Mouse (Mus musculus): ENCODE data around the gene Snx32. TPM values are rescaled to one million over a fixed set of nuclear protein-coding genes. Genes with fewer than 3 reads are reported as not detected.

The Snx32 gene
- polyA plus RNA-seq, 1 experiment from 2014 or later = 8.7 TPM

- H3K4me3 ChIP-seq (ENCODE audit: low read depth, low read length) = peak within 1 kb of the TSS; percentile 80
- H3K9me3 ChIP-seq (replicated peaks; ENCODE audit: control insufficient read depth, low read length) = no peaks in the 10 kb centered on the region
- DNase-seq (ENCODE audit: low spot score) (no peak), ATAC-seq (replicated peaks; ENCODE audit: insufficient number of reproducible peaks, low FRiP score, low TSS enrichment, low read depth) (no peak)
- H3K9ac ChIP-seq (replicated peaks; ENCODE audit: low read length) = peak within 1 kb of the TSS; percentile 80
- H3K27me3 ChIP-seq (ENCODE audit: control insufficient read depth, insufficient read depth, low read length) = no peaks in the 10 kb centered on the region
- peak within 1 kb of the TSS; percentile 99 for H3K4me2 ChIP-seq (ENCODE audit: low read depth, low read length)
- H3K4me1 ChIP-seq (ENCODE audit: control insufficient read depth, insufficient read depth, low read length) = peaks cover 6% of the 10 kb centered on the region; the same call in 1 of the 2 replicates
- peak within 1 kb of the TSS; percentile 83 for H3K27ac ChIP-seq (replicated peaks; ENCODE audit: low read depth, low read length)
- WGBS = 12% methylated on average over 14 of the region's 14 CpGs
- no peaks in the 10 kb centered on the region for H3K36me3 ChIP-seq (replicated peaks; ENCODE audit: control insufficient read depth, insufficient read depth, low read depth, low read length)
Measured at GRCm38 (mm10) chr19:5457746-5458442, 52.4 kb downstream of the Snx32 start, which contains the start of gene Ccdc85b. Gene Ccdc85b, minus strand, starts transcription at chr19:5457894.

GRCm38 (mm10) chr19:5456922-5457745 is 53.2 kb downstream of the Snx32 start:
- Histone ChIP-seq H3K27me3 (ENCODE audit: control insufficient read depth, insufficient read depth, low read length) (no peaks in the 10 kb centered on the region), H3K4me3 (ENCODE audit: low read depth, low read length) (peak overlapping the region; percentile 80), H3K9ac (replicated peaks; ENCODE audit: low read length) (peak overlapping the region; percentile 80), H3K4me2 (ENCODE audit: low read depth, low read length) (peak overlapping the region; percentile 99), H3K36me3 (replicated peaks; ENCODE audit: control insufficient read depth, insufficient read depth, low read depth, low read length) (no peaks in the 10 kb centered on the region), H3K9me3 (replicated peaks; ENCODE audit: control insufficient read depth, low read length) (no peaks in the 10 kb centered on the region), H3K4me1 (ENCODE audit: control insufficient read depth, insufficient read depth, low read length) (peaks cover 6% of the 10 kb centered on the region; the same call in 1 of the 2 replicates), H3K27ac (replicated peaks; ENCODE audit: low read depth, low read length) (peak overlapping the region; percentile 83)
- peak; percentile 96 for DNase-seq (ENCODE audit: low spot score)
- peak; percentile 89 for ATAC-seq (replicated peaks; ENCODE audit: insufficient number of reproducible peaks, low FRiP score, low TSS enrichment, low read depth)
- WGBS = under 1% methylated on average over 70 of the region's 70 CpGs

GRCm38 (mm10) chr19:5456241-5456921 is 54.0 kb downstream of the Snx32 start:
- Histone ChIP-seq H3K4me3 (ENCODE audit: low read depth, low read length) (peak overlapping the region; percentile 80), H3K27ac (replicated peaks; ENCODE audit: low read depth, low read length) (peak overlapping the region; percentile 83), H3K4me2 (ENCODE audit: low read depth, low read length) (peak overlapping the region; percentile 99), H3K9ac (replicated peaks; ENCODE audit: low read length) (peak overlapping the region; percentile 80), H3K9me3 (replicated peaks; ENCODE audit: control insufficient read depth, low read length) (no peaks in the 10 kb centered on the region), H3K4me1 (ENCODE audit: control insufficient read depth, insufficient read depth, low read length) (peaks cover 6% of the 10 kb centered on the region; the same call in 1 of the 2 replicates), H3K36me3 (replicated peaks; ENCODE audit: control insufficient read depth, insufficient read depth, low read depth, low read length) (no peaks in the 10 kb centered on the region), H3K27me3 (ENCODE audit: control insufficient read depth, insufficient read depth, low read length) (no peaks in the 10 kb centered on the region)
- WGBS = 2% methylated on average over 26 of the region's 26 CpGs
- ATAC-seq (replicated peaks; ENCODE audit: insufficient number of reproducible peaks, low FRiP score, low TSS enrichment, low read depth) (no peak), DNase-seq (ENCODE audit: low spot score) (no peak)

- Histone ChIP-seq H3K27ac (replicated peaks; ENCODE audit: low read depth, low read length) (no peak overlapping the region), H3K4me1 (ENCODE audit: control insufficient read depth, insufficient read depth, low read length) (peaks cover 6% of the 10 kb centered on the region; the same call in 1 of the 2 replicates), H3K4me2 (ENCODE audit: low read depth, low read length) (peak overlapping the region; percentile 99; the same call in 1 of the 2 replicates), H3K9me3 (replicated peaks; ENCODE audit: control insufficient read depth, low read length) (no peaks in the 10 kb centered on the region), H3K9ac (replicated peaks; ENCODE audit: low read length) (0 out of 2 replicates have a peak overlapping the region, but pooled peaks have one; percentile 23), H3K4me3 (ENCODE audit: low read depth, low read length) (no peak overlapping the region; the same call in none of the 2 replicates), H3K36me3 (replicated peaks; ENCODE audit: control insufficient read depth, insufficient read depth, low read depth, low read length) (no peaks in the 10 kb centered on the region), H3K27me3 (ENCODE audit: control insufficient read depth, insufficient read depth, low read length) (no peaks in the 10 kb centered on the region)
- WGBS = 61% methylated on average over 8 of the region's 8 CpGs
- DNase-seq (ENCODE audit: low spot score) (no peak), ATAC-seq (replicated peaks; ENCODE audit: insufficient number of reproducible peaks, low FRiP score, low TSS enrichment, low read depth) (no peak)
Measured at GRCm38 (mm10) chr19:5455568-5455967, 54.8 kb downstream of the Snx32 start.

- Histone ChIP-seq H3K27me3 (ENCODE audit: control insufficient read depth, insufficient read depth, low read length) (peaks cover 3% of the 10 kb centered on the region; the same call in 1 of the 2 replicates), H3K36me3 (replicated peaks; ENCODE audit: control insufficient read depth, insufficient read depth, low read depth, low read length) (no peaks in the 10 kb centered on the region), H3K4me2 (ENCODE audit: low read depth, low read length) (no peak overlapping the region), H3K9ac (replicated peaks; ENCODE audit: low read length) (no peak overlapping the region), H3K27ac (replicated peaks; ENCODE audit: low read depth, low read length) (no peak overlapping the region), H3K4me3 (ENCODE audit: low read depth, low read length) (no peak overlapping the region), H3K9me3 (replicated peaks; ENCODE audit: control insufficient read depth, low read length) (no peaks in the 10 kb centered on the region), H3K4me1 (ENCODE audit: control insufficient read depth, insufficient read depth, low read length) (peaks cover 6% of the 10 kb centered on the region; the same call in 1 of the 2 replicates)
- ATAC-seq (replicated peaks; ENCODE audit: insufficient number of reproducible peaks, low FRiP score, low TSS enrichment, low read depth) (no peak), DNase-seq (ENCODE audit: low spot score) (no peak)
- 87% methylated on average over 12 of the region's 12 CpGs for WGBS
Measured at GRCm38 (mm10) chr19:5455037-5455436, 55.3 kb downstream of the Snx32 start.

- H3K4me3 ChIP-seq (ENCODE audit: low read depth, low read length) = no peak overlapping the region
- peaks cover 12% of the 10 kb centered on the region for H3K4me1 ChIP-seq (ENCODE audit: control insufficient read depth, insufficient read depth, low read length)
- no peak overlapping the region for H3K27ac ChIP-seq (replicated peaks; ENCODE audit: low read depth, low read length)
- 73% methylated on average over 6 of the region's 6 CpGs for WGBS
- no peaks in the 10 kb centered on the region for H3K36me3 ChIP-seq (replicated peaks; ENCODE audit: control insufficient read depth, insufficient read depth, low read depth, low read length)
- DNase-seq (ENCODE audit: low spot score) (no peak), ATAC-seq (replicated peaks; ENCODE audit: insufficient number of reproducible peaks, low FRiP score, low TSS enrichment, low read depth) (no peak)
- H3K9ac ChIP-seq (replicated peaks; ENCODE audit: low read length) = no peak overlapping the region
- no peak overlapping the region for H3K4me2 ChIP-seq (ENCODE audit: low read depth, low read length)
- H3K27me3 ChIP-seq (ENCODE audit: control insufficient read depth, insufficient read depth, low read length) = peaks cover 33% of the 10 kb centered on the region
- H3K9me3 ChIP-seq (replicated peaks; ENCODE audit: control insufficient read depth, low read length) = no peaks in the 10 kb centered on the region
Measured at GRCm38 (mm10) chr19:5451766-5452165, 58.6 kb downstream of the Snx32 start.

GRCm38 (mm10) chr19:5449673-5450072 is 60.7 kb downstream of the Snx32 start:
- Histone ChIP-seq H3K27ac (replicated peaks; ENCODE audit: low read depth, low read length) (no peak overlapping the region), H3K4me1 (ENCODE audit: control insufficient read depth, insufficient read depth, low read length) (peaks cover 8% of the 10 kb centered on the region), H3K4me3 (ENCODE audit: low read depth, low read length) (no peak overlapping the region), H3K9ac (replicated peaks; ENCODE audit: low read length) (no peak overlapping the region), H3K36me3 (replicated peaks; ENCODE audit: control insufficient read depth, insufficient read depth, low read depth, low read length) (no peaks in the 10 kb centered on the region), H3K4me2 (ENCODE audit: low read depth, low read length) (no peak overlapping the region), H3K27me3 (ENCODE audit: control insufficient read depth, insufficient read depth, low read length) (peaks cover 35% of the 10 kb centered on the region), H3K9me3 (replicated peaks; ENCODE audit: control insufficient read depth, low read length) (no peaks in the 10 kb centered on the region)
- ATAC-seq (replicated peaks; ENCODE audit: insufficient number of reproducible peaks, low FRiP score, low TSS enrichment, low read depth) = no peak
- 83% methylated on average over 3 of the region's 3 CpGs for WGBS
- no peak for DNase-seq (ENCODE audit: low spot score)
